Mouse (Mus musculus): ENCODE measurements around the gene Kcnk5.

- TF ChIP-seq GATA1 (IDR thresholded peaks at IDR 0.05; ENCODE audit: borderline replicate concordance, low read length), result no peak
- TF ChIP-seq FLI1 (IDR thresholded peaks at IDR 0.05; ENCODE audit: low read length), result no peak
Measured at GRCm38 (mm10) chr14:20209926-20210325, 28.3 kb upstream of the Kcnk5 start.
